Mouse (Mus musculus) layer of hippocampus, postnatal 10 days (tissue): Measurements from ENCODE around the gene Myoz1. TPM values are rescaled to one million over a fixed set of nuclear protein-coding genes. Genes with fewer than 3 reads are reported as not detected.

ENCODE experiments used
- microRNA-seq, 2 experiments: library from miRNA; unstranded; fragments of <30 nt; microRNA quantifications; one replicate each; pipeline ENCODE4 v1.2.0; 2021
- total RNA-seq, 2 experiments: library from RNA; stranded (reverse); gene quantifications; 2 replicates each; pipeline ENCODE4 v1.2.3; 2021

The Myoz1 gene
- total RNA-seq, 2 experiments from 2014 or later: 0.39 TPM; not detected in 1

Small RNA genes within 50 kb of the gene (microRNA-seq; reads per million reads assigned to microRNA genes)
- 0.20 to 0.89 reads per million in 2 experiments for gene Mir6946

Other genes starting within 250 kb of the Myoz1 start
- 1 to 10 TPM; 1.5 to 3.4 TPM for gene Cfap70, start 204.3 kb downstream of the Myoz1 start, total RNA-seq
- 10 to 100 TPM; 50.2 to 53.5 TPM for gene Anxa7, start 176.4 kb downstream of the Myoz1 start, total RNA-seq
- gene Mss51, start 159.6 kb downstream of the Myoz1 start, total RNA-seq: 1 to 10 TPM; 1.7 to 1.8 TPM
- gene Ppp3cb, start 110.0 kb downstream of the Myoz1 start, total RNA-seq: 100 to 1,000 TPM; 397 to 418 TPM
- 10 to 100 TPM; 27.8 to 29.2 TPM for gene Usp54, start 15.5 kb downstream of the Myoz1 start, total RNA-seq
- under 1 TPM; 0.21 to 0.29 TPM for gene Synpo2l, start 11.8 kb upstream of the Myoz1 start, total RNA-seq
- gene Sec24c, start 17.8 kb upstream of the Myoz1 start, total RNA-seq: 100 to 1,000 TPM; 108 to 109 TPM
- gene Fut11, start 38.4 kb upstream of the Myoz1 start, total RNA-seq: 10 to 100 TPM; 19.5 TPM
- 10 to 100 TPM; 57.7 to 61.3 TPM for gene Chchd1, start 46.5 kb upstream of the Myoz1 start, total RNA-seq
- 100 to 1,000 TPM; 132 to 152 TPM for gene Zswim8, start 51.0 kb upstream of the Myoz1 start, total RNA-seq
- gene Ndst2, start 78.0 kb upstream of the Myoz1 start, total RNA-seq: 10 to 100 TPM; 17.9 to 19.4 TPM
- gene Camk2g, start 137.5 kb upstream of the Myoz1 start, total RNA-seq: 100 to 1,000 TPM; 201 to 207 TPM
- 1 to 10 TPM; 4.3 to 4.6 TPM for gene Plau, start 180.1 kb upstream of the Myoz1 start, total RNA-seq